Mouse (Mus musculus): ENCODE measurements around the gene Tmem104.

Gene Tmem104

DNA sequence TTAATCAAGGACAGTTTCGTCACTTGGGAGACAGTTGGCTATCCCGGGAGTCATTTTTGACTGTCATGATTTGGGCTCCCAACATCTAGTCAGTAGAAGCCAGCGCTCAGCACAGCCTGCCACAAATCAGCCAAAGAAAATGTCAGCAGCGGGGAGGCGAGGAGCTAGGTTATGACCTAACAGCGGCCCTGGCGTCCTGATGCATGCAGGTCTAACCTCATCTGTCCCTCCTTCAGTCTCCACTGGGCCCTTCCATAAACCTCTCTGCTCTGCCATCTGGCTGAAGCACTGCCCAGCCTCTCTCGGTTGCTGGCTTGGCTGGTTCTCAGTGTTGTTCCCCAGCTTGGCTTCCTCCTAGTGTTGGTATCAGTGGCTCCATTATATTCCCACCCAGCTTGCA lies 95.0 kb downstream of the Tmem104 start:
- no peak for DNase-seq (ENCODE audit: low read depth, low spot score)

DNA sequence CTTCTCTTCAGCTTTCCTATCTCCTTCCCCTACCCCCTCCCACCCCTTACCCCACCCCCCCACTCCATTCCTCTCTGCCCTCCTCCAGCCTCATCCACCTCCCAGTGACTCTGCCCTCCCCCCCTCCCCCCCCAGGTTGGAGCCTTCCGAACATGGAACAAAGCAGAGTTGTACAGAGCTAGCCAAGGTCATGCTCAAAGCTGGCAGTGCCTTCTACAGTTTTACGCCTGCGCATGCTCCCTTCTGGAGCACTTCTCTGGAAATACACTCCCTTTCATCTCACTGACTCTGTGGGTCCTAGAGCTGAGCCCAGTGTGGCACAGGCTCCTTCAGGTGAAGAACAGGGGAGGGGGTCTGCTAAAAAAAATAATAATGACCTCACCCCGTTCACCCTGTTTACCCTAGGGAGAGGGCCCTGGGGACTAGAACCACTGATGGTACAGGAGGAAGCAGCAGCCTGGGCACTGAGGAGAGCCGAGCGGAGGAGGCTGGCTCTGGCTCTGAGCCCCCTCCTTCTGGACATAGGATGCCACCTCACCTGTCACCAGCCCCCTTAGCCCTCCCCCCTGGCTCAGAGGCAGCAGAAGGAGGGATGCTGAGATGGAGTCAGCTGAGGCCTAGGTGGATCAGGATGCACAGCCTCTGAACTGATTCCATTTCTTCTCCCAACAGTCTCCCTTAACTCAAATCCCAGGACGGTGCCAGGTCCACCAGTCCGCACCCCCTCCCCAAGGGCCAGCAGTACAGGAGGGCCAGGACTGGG lies 95.6 kb downstream of the Tmem104 start:
- no peak for DNase-seq (ENCODE audit: low read depth, low spot score)

- DNase-seq (ENCODE audit: low read depth, low spot score) = no peak
Measured at GRCm38 (mm10) chr11:115283486-115283765, 96.1 kb downstream of the Tmem104 start.

- no peak for DNase-seq (ENCODE audit: low read depth, low spot score)
Measured at GRCm38 (mm10) chr11:115283891-115284620, 96.8 kb downstream of the Tmem104 start.

DNA sequence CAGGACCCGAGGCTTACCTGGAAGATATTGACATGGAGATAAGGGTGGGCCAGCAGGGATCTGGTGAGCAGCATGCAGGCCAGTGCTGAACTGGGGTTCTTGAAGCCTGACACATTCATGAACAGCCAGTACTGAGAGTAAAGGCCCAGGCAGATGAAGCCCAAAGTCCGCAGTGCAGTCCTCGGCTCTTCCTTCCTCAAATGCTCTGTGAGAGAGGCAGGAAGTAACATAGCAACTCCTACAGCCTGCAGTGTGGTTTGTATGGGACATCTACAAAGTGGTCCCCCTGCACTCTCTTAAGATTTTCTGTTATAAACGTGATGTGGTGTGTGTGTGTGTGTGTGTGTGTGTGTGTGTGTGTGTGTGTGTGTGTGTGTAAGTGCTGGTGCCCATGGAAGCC lies 98.0 kb downstream of the Tmem104 start:
- DNase-seq (ENCODE audit: low read depth, low spot score) = no peak

GRCm38 (mm10) chr11:115286201-115286993 lies 99.1 kb downstream of the Tmem104 start:
- no peak for DNase-seq (ENCODE audit: low read depth, low spot score)

DNA sequence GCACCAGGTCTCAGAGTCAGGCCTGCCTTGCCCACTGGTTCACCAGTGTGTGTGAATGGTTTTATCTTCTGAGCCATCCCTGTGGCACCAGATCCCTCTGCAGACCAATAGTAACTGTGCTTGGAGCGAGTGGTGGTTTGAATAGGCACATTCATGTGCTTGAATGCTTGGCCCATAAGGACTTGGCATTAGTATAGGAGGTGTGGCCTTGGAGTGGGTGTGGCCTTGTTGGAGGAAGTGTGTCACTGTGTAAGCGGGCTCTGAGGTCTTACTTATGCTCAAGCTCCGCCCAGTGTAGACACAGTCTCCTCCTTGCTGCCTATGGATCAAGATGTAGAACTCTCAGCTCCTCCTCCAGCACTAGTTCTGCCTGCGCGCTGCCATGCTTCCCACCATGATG lies 100.1 kb downstream of the Tmem104 start:
- no peak for DNase-seq (ENCODE audit: low read depth, low spot score)

DNA sequence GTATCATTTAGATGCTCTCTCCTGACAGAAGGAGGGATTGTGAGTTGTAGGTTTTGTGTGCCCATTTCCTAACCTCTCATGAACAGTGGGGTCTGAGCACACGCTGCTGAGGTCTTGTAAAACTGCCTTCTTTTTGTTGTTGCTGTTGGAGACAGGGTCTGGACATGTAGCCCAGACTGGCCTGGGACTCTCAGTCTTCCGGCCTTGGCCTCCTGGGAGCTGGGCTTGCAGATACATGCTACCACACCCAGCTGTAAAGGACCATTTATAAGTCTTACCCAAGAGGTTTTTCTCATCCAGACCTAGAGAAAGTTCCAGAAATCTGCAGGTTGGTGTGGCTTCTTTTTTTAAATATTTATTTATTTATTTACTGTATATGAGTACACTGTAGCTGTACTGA lies 101.0 kb downstream of the Tmem104 start:
- DNase-seq (ENCODE audit: low read depth, low spot score) = no peak

- no peak for DNase-seq (ENCODE audit: low read depth, low spot score)
Measured at GRCm38 (mm10) chr11:115289885-115290284, 102.6 kb downstream of the Tmem104 start.

GRCm38 (mm10) chr11:115290314-115290713 lies 103.0 kb downstream of the Tmem104 start:
- no peak for DNase-seq (ENCODE audit: low read depth, low spot score)

DNA sequence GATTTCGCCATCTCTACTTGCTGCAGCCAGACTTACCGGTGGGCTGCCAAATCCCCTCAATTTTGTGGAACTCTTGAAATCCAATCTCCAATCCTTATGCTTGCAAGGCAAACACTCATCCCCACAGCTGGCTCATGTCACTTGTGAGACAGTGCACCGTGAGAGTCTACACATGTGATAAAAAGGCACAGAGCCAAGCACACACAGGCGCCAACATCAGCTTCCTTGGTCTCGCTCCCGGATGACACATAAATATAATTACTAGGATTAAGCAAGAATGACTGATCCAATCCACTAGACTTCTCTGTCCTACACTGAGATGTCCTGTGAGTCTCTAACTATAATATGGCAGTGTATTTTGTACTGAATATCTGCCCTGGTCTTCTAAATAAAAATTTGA lies 103.6 kb downstream of the Tmem104 start:
- no peak for DNase-seq (ENCODE audit: low read depth, low spot score)

- no peak for DNase-seq (ENCODE audit: low read depth, low spot score)
Measured at GRCm38 (mm10) chr11:115291503-115291902, 104.2 kb downstream of the Tmem104 start.

DNA sequence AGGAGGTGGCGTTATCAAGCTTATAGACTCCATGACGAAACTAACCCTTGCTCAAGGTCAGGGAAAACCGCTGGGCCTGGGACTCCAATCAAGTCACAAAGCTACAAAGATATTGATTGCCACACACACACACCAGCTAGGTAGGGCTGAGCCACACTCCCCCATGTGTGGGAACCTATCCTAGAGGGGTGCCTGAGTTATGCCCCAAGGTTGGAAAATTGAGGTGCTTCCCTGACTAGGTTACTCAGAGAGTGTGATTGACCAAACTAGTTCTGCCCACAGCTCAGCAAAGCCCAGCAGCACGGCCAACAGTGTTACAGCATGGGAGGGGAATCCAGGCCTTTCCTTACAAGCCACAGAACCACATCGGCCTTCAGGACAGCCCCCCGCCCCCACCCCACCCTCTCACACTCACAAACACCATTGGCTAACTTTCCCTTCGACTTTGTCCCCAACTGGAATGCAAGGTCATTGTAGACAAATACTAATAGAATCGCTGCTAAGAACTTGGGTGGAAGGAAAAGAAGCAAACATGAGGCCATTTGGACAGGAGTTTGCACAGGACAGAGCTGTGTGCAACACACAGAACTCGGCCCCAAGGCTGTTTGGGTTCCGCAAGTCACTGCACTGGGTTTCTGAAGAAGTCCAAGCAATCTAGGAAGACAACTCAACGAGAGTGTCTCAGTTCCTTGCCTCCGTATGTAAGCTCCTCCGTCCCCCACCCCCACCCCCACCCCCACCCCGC lies 105.5 kb downstream of the Tmem104 start:
- no peak for DNase-seq (ENCODE audit: low read depth, low spot score)

DNA sequence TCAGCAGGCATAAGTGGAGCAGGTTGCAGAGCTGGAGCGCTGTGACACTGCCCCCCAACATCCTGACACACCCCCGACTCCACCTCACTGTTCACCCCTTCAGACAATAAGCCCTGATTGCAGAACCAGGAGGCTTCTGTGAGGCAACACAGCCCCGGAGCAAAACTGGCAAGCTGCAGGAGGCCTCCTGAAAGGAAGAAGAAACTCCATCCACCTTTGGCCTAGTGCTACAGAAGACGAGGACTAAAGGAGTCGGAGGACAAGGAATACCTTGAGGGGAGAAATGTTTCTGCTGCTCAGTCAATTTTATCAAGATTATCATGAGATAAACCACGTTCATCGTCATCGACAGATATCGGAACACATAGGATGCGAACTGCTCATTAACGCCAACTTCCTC lies 108.7 kb downstream of the Tmem104 start:
- no peak for DNase-seq (ENCODE audit: low read depth, low spot score)
